In the genomic region with DNA sequence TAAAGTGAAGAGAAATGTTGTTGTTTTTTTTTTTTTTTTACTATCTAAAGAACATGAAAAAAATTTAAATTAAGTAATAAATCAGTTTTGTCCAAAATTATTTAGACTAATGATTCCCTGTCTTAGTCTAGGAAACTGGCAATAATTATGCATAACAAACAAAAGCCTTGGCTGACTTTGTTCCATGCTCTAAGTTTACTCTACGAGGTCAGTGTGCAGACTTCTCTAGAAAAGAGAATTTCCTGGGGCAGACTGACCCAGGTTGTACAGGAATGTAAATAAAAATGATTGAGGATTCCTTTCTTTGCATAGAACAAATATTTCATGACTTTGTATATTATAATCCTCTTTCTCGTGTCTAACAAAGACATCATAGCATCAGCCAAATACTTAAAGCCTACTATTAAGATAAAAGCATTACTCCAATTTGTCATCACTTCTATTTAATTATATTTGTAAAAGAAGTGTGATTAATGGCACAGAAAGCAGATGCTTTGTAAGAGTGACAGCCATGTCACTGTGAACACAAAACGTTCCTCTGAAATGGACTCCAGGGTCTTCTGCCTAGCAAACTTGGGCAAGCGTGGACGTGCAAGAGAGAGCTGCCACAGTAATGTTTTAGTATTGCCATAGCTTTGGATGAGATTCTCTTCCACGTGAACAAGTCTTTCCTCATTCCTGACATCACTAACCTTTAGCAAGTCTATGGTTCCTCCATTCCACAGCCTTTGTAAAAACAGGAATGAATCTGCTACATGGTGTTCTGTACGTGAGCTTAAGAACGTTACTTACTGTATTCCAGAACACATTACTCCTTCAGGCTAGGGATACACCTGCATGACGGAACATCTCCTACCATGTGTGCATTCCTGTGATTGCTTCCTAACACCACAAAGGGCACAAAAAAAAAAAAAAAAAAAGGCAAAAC, we compare ENCODE assay signal across 17 mouse cellular contexts.
DNase-seq lines count a peak whose midpoint lies in the region; ATAC-seq and TF ChIP-seq lines count a peak whose summit lies in the region.
"Had no signal": no experiment of that assay in that cellular context is flagged by ENCODE, and none has a peak within 500 bp of the region (broad histone marks: within the 10 kb centered on the region; RNA-seq: fewer than 3 reads in every experiment).

No protein-coding gene starts in this region.

- no peak overlapping the region for H3K4me3 ChIP-seq in kidney, adult 2 months (ENCODE audit: insufficient read depth, low read depth, low read length)
- H3K4me3 ChIP-seq in kidney, embryonic 16.5 days (ENCODE audit: low read length), result no peak overlapping the region
- H3K4me3 ChIP-seq in intestine, postnatal 0 days (ENCODE audit: low read depth, low read length), result no peak overlapping the region
- H3K4me3 ChIP-seq in stomach, embryonic 16.5 days (replicated peaks; ENCODE audit: low read length), result no peak overlapping the region
- H3K4me3 ChIP-seq: embryonic facial prominence, embryonic 13.5 days; erythroblast, embryonic 14.5 days; forebrain, embryonic 15.5 days; heart, embryonic 13.5 days; hindbrain, embryonic 12.5 days had no signal

- 62% methylated on average over 9 of the region's 9 CpGs for WGBS in kidney, adult 2 months
- WGBS in kidney, embryonic 16.5 days, result 63% methylated on average over 9 of the region's 9 CpGs
- 43% methylated on average over 9 of the region's 9 CpGs for WGBS in intestine, postnatal 0 days
- 37% methylated on average over 9 of the region's 9 CpGs for WGBS in stomach, embryonic 16.5 days

- H3K9ac ChIP-seq in kidney, embryonic 16.5 days (replicated peaks; ENCODE audit: low read length), result no peak overlapping the region
- no peak overlapping the region for H3K9ac ChIP-seq in intestine, postnatal 0 days (ENCODE audit: low read depth, low read length)
- H3K9ac ChIP-seq in stomach, embryonic 16.5 days (ENCODE audit: low read length), result no peak overlapping the region
- H3K9ac ChIP-seq: embryonic facial prominence, embryonic 13.5 days; forebrain, embryonic 15.5 days; heart, embryonic 13.5 days; hindbrain, embryonic 12.5 days had no signal

- H3K4me2 ChIP-seq in kidney, embryonic 16.5 days (replicated peaks; ENCODE audit: low read depth, low read length), result no peak overlapping the region
- 0 out of 2 replicates have a peak overlapping the region, but pooled peaks have one; percentile 21 for H3K4me2 ChIP-seq in intestine, postnatal 0 days (replicated peaks; ENCODE audit: low read depth)
- H3K4me2 ChIP-seq in stomach, embryonic 16.5 days (ENCODE audit: low read depth, low read length), result no peak overlapping the region
- H3K4me2 ChIP-seq: embryonic facial prominence, embryonic 13.5 days; forebrain, embryonic 15.5 days; heart, embryonic 13.5 days; hindbrain, embryonic 12.5 days had no signal

- H3K9me3 ChIP-seq in kidney, embryonic 16.5 days (ENCODE audit: low read length), result no peaks in the 10 kb centered on the region
- H3K9me3 ChIP-seq in intestine, postnatal 0 days (ENCODE audit: control insufficient read depth), result no peaks in the 10 kb centered on the region
- H3K9me3 ChIP-seq in stomach, embryonic 16.5 days (replicated peaks; ENCODE audit: control insufficient read depth, low read length), result no peaks in the 10 kb centered on the region
- H3K9me3 ChIP-seq: embryonic facial prominence, embryonic 13.5 days; forebrain, embryonic 15.5 days; heart, embryonic 13.5 days; hindbrain, embryonic 12.5 days had no signal

- DNase-seq in kidney, adult 2 months, result no peak
- peak; percentile 86 for DNase-seq in fat pad, adult 2 months (ENCODE audit: extremely low read depth, low read depth, low spot score)
- DNase-seq in spleen, postnatal 36 days (ENCODE audit: low spot score in 2 of 2), result no peak
- no peak for DNase-seq in frontal cortex, postnatal 10 days (ENCODE audit: low spot score in 2 of 2)
- DNase-seq: cerebellum, adult 11-12 months; cerebellum, adult 9-10 months had no signal

- TF ChIP-seq CTCF in kidney, adult 2 months (conservative IDR thresholded peaks at IDR 0.05; ENCODE audit: insufficient read depth, insufficient read length, low read depth, low read length), result no peak
- no peak for TF ChIP-seq CTCF in intestine, postnatal 0 days (IDR thresholded peaks at IDR 0.05; ENCODE audit: low read depth)

- TF ChIP-seq POLR2A in kidney, adult 2 months (IDR thresholded peaks at IDR 0.05; ENCODE audit: low read depth, low read length), result no peak

- no peak for ATAC-seq in kidney, embryonic 16.5 days (ENCODE audit: low FRiP score, low TSS enrichment)
- ATAC-seq in intestine, postnatal 0 days, result no peak
- peak; percentile 63; the same call in 1 of the 2 replicates for ATAC-seq in stomach, embryonic 16.5 days (ENCODE audit: insufficient read depth, low FRiP score)
- ATAC-seq: forebrain, embryonic 15.5 days; hindbrain, embryonic 16.5 days had no signal

- H3K27ac ChIP-seq in kidney, adult 2 months (ENCODE audit: insufficient read depth, low read depth, low read length), result peak overlapping the region; percentile 56
- H3K27ac ChIP-seq in kidney, embryonic 16.5 days (ENCODE audit: low read length), result no peak overlapping the region
- H3K27ac ChIP-seq in intestine, postnatal 0 days (ENCODE audit: low read depth, low read length), result peak overlapping the region; percentile 70
- H3K27ac ChIP-seq in stomach, embryonic 16.5 days (ENCODE audit: low read length), result peak overlapping the region; percentile 12; the same call in 1 of the 2 replicates
- H3K27ac ChIP-seq: embryonic facial prominence, embryonic 13.5 days; forebrain, embryonic 15.5 days; heart, embryonic 13.5 days; hindbrain, embryonic 12.5 days had no signal

- no peaks in the 10 kb centered on the region for H3K27me3 ChIP-seq in kidney, adult 2 months (replicated peaks; ENCODE audit: control insufficient read depth, insufficient read depth, low read length)
- H3K27me3 ChIP-seq in kidney, embryonic 16.5 days (ENCODE audit: insufficient read depth, low read length), result no peaks in the 10 kb centered on the region
- H3K27me3 ChIP-seq in intestine, postnatal 0 days (replicated peaks; ENCODE audit: control insufficient read depth, insufficient read depth, low read length), result no peaks in the 10 kb centered on the region
- no peaks in the 10 kb centered on the region for H3K27me3 ChIP-seq in stomach, embryonic 16.5 days (ENCODE audit: control insufficient read depth, insufficient read depth, low read length)
- H3K27me3 ChIP-seq: CH12.LX; embryonic facial prominence, embryonic 13.5 days; forebrain, embryonic 15.5 days; heart, embryonic 13.5 days; hindbrain, embryonic 12.5 days; Patski had no signal

- no peaks in the 10 kb centered on the region for H3K36me3 ChIP-seq in kidney, adult 2 months (ENCODE audit: control insufficient read depth, insufficient read depth, low read length)
- no peaks in the 10 kb centered on the region for H3K36me3 ChIP-seq in kidney, embryonic 16.5 days (ENCODE audit: insufficient read depth, low read length)
- no peaks in the 10 kb centered on the region for H3K36me3 ChIP-seq in intestine, postnatal 0 days (ENCODE audit: control insufficient read depth, insufficient read depth)
- no peaks in the 10 kb centered on the region for H3K36me3 ChIP-seq in stomach, embryonic 16.5 days (ENCODE audit: control insufficient read depth, insufficient read depth, low read length)
- H3K36me3 ChIP-seq: embryonic facial prominence, embryonic 13.5 days; forebrain, embryonic 15.5 days; heart, embryonic 13.5 days; hindbrain, embryonic 12.5 days had no signal

- peaks cover 10% of the 10 kb centered on the region; the same call in 1 of the 2 replicates for H3K4me1 ChIP-seq in kidney, adult 2 months (ENCODE audit: control insufficient read depth, insufficient read depth, low read length)
- H3K4me1 ChIP-seq in kidney, embryonic 16.5 days (ENCODE audit: insufficient read depth, low read length), result no peaks in the 10 kb centered on the region
- no peaks in the 10 kb centered on the region for H3K4me1 ChIP-seq in intestine, postnatal 0 days (replicated peaks; ENCODE audit: control insufficient read depth, insufficient read depth, low read length)
- H3K4me1 ChIP-seq in stomach, embryonic 16.5 days (ENCODE audit: control insufficient read depth, insufficient read depth, low read length), result no peaks in the 10 kb centered on the region
- H3K4me1 ChIP-seq: embryonic facial prominence, embryonic 13.5 days; forebrain, embryonic 15.5 days; heart, embryonic 13.5 days; hindbrain, embryonic 12.5 days had no signal
